Mouse (Mus musculus): ENCODE results near the gene Pih1d2. TPM values are rescaled to one million over a fixed set of nuclear protein-coding genes. Genes with fewer than 3 reads are reported as not detected.

The Pih1d2 gene
- 2.5 TPM in 1 of 2 replicates, not detected in the other for polyA plus RNA-seq (2011; ENCODE audit: insufficient read depth, insufficient read length, low replicate concordance, missing spikeins)

DNA sequence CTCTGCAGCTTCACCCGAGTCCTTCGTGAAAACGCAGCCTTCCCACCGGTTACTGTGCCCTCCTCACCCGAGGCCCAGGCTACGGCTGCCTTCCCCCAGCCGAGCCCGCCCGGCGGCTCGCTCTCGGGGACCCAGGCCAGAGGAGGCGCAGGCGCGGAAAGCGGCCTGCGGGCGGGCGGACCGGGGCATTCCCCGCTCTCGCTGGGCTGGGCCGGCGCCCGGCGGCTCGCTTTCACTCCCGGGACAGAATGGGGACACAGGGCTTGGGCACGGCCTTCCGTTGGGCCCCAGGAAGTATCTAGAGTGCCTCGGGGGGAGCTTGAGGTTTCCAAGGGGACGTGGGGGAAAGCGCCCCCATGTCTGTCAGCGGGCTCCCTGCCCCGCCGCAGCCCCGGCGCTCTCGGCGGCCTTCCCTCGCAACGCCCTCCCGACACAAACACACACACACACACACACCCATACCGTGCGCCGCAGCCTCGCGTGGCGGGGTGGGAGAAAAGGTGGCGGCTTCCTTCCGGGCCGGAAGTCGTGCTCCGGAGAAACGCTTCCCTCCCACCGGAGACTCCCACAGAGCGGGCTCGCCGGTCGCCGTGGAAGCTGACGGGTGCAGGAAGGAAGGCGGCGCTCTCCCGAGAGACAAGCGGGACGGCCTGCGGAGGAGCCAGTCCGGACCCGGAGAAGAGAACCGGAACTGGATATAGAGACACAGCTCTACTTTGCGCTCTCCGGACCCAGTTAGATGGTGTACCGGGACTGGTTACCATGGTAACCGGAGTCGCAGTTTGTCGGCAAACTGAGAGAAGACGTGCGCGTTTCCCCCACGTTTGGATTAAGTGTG lies at the start of gene Pih1d2, which contains the start of gene Nkapd1:
Gene Pih1d2, plus strand, starts transcription at position 556 of the 838 bp plus-strand sequence.
Gene Nkapd1, minus strand, starts transcription at position 699 of the 838 bp plus-strand sequence.
- Histone ChIP-seq H3K27ac (ENCODE audit: control insufficient read depth, insufficient read depth, low read depth, low read length, poor library complexity) (peak within 1 kb of the TSS; percentile 96), H3K4me1 (ENCODE audit: control insufficient read depth, insufficient read depth, low read length) (no peaks in the 10 kb centered on the region), H3K4me3 (replicated peaks; ENCODE audit: control insufficient read depth, low read depth, low read length) (peak within 1 kb of the TSS; percentile 67)
- WGBS = under 1% methylated on average over 81 of the region's 81 CpGs
- TF ChIP-seq POLR2A (IDR thresholded peaks at IDR 0.05; ENCODE audit: borderline replicate concordance, control insufficient read depth, low read depth, low read length) = no peak; the same call in 1 of the 2 replicates
- TF ChIP-seq CTCF (IDR thresholded peaks at IDR 0.05; ENCODE audit: control insufficient read depth, insufficient read depth, low read length) = no peak

- Histone ChIP-seq H3K4me1 (ENCODE audit: control insufficient read depth, insufficient read depth, low read length) (no peaks in the 10 kb centered on the region), H3K27ac (ENCODE audit: control insufficient read depth, insufficient read depth, low read depth, low read length, poor library complexity) (no peak overlapping the region), H3K4me3 (replicated peaks; ENCODE audit: control insufficient read depth, low read depth, low read length) (no peak overlapping the region)
- no peak for TF ChIP-seq CTCF (IDR thresholded peaks at IDR 0.05; ENCODE audit: control insufficient read depth, insufficient read depth, low read length)
- TF ChIP-seq POLR2A (IDR thresholded peaks at IDR 0.05; ENCODE audit: borderline replicate concordance, control insufficient read depth, low read depth, low read length) = no peak
- 34% methylated on average over 4 of the region's 4 CpGs for WGBS
These were observed 49.7 kb upstream of the Pih1d2 start for GRCm38 (mm10) chr9:50567372-50567771.

- Histone ChIP-seq H3K27ac (ENCODE audit: control insufficient read depth, insufficient read depth, low read depth, low read length, poor library complexity) (no peak overlapping the region), H3K4me3 (replicated peaks; ENCODE audit: control insufficient read depth, low read depth, low read length) (no peak overlapping the region), H3K4me1 (ENCODE audit: control insufficient read depth, insufficient read depth, low read length) (no peaks in the 10 kb centered on the region)
- 85% methylated on average over 2 of the region's 2 CpGs for WGBS
- TF ChIP-seq CTCF (IDR thresholded peaks at IDR 0.05; ENCODE audit: control insufficient read depth, insufficient read depth, low read length) = no peak
- TF ChIP-seq POLR2A (IDR thresholded peaks at IDR 0.05; ENCODE audit: borderline replicate concordance, control insufficient read depth, low read depth, low read length) = no peak
These were observed 49.2 kb upstream of the Pih1d2 start for GRCm38 (mm10) chr9:50567881-50568280.

GRCm38 (mm10) chr9:50569599-50570525 lies 47.3 kb upstream of the Pih1d2 start:
- H3K27ac ChIP-seq (ENCODE audit: control insufficient read depth, insufficient read depth, low read depth, low read length, poor library complexity) = no peak overlapping the region
- TF ChIP-seq POLR2A (IDR thresholded peaks at IDR 0.05; ENCODE audit: borderline replicate concordance, control insufficient read depth, low read depth, low read length) (no peak), CTCF (IDR thresholded peaks at IDR 0.05; ENCODE audit: control insufficient read depth, insufficient read depth, low read length) (no peak)
- H3K4me3 ChIP-seq (replicated peaks; ENCODE audit: control insufficient read depth, low read depth, low read length) = no peak overlapping the region
- WGBS = 77% methylated on average over 10 of the region's 10 CpGs
- H3K4me1 ChIP-seq (ENCODE audit: control insufficient read depth, insufficient read depth, low read length) = no peaks in the 10 kb centered on the region

- Histone ChIP-seq H3K4me3 (replicated peaks; ENCODE audit: control insufficient read depth, low read depth, low read length) (no peak overlapping the region), H3K4me1 (ENCODE audit: control insufficient read depth, insufficient read depth, low read length) (no peaks in the 10 kb centered on the region), H3K27ac (ENCODE audit: control insufficient read depth, insufficient read depth, low read depth, low read length, poor library complexity) (no peak overlapping the region)
- WGBS = 82% methylated on average over 4 of the region's 4 CpGs
- no peak for TF ChIP-seq POLR2A (IDR thresholded peaks at IDR 0.05; ENCODE audit: borderline replicate concordance, control insufficient read depth, low read depth, low read length)
- no peak for TF ChIP-seq CTCF (IDR thresholded peaks at IDR 0.05; ENCODE audit: control insufficient read depth, insufficient read depth, low read length)
These were observed 36.8 kb upstream of the Pih1d2 start for GRCm38 (mm10) chr9:50580370-50580769.

DNA sequence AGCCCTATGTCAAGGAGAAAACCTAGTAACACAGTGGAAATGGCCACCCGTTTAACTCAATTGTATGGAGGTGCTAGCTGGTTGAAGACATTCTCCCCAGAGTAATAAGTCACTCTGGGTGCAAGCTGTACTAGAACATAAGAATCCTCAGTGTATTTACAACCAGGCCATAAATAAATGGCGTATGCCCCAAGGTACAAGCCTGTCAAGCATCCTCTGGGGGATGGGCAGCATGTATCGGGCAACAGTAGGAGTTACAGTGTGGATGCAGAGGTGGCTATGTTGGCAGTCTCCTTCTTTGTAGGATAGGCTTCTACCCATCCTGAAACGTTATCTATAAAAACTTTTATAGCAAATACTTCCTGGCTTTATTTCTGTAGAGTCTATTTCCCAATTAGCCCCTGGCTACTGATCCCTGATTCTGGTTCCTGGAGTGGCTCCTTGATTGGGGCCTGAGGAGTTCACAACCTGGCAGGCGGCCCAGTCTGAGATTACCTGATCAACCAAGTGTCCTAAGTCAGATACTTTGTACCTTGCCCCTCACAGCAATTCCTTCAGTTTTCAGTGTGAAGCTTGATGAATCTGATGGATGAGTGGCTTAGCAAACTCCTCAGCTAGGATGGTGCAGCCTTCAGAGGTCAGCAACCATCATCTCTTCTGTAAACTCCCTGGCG lies 31.8 kb upstream of the Pih1d2 start:
- H3K4me3 ChIP-seq (replicated peaks; ENCODE audit: control insufficient read depth, low read depth, low read length) = no peak overlapping the region
- no peaks in the 10 kb centered on the region; the same call in 1 of the 2 replicates for H3K4me1 ChIP-seq (ENCODE audit: control insufficient read depth, insufficient read depth, low read length)
- no peak for TF ChIP-seq POLR2A (IDR thresholded peaks at IDR 0.05; ENCODE audit: borderline replicate concordance, control insufficient read depth, low read depth, low read length)
- TF ChIP-seq CTCF (IDR thresholded peaks at IDR 0.05; ENCODE audit: control insufficient read depth, insufficient read depth, low read length) = no peak
- no peak overlapping the region for H3K27ac ChIP-seq (ENCODE audit: control insufficient read depth, insufficient read depth, low read depth, low read length, poor library complexity)
- WGBS = 80% methylated on average over 6 of the region's 6 CpGs

DNA sequence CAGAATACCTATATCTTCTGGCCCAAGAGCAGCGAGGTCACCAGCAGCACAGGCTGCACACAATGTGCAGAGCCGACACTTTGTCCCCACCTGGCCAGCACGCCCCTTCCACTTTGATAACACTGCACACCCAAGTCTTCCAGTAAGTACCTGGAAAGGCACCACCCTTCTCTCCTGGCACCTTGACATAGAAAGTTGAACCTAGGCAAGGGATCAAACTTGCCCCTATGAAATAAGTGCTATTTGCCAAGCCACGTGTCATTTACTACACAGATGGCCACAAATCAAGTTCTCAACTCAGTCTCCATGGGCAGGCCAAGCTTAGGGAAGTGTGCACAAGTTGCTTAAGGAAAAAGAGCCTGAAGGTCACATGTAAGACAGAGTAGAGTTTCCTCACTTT lies 30.2 kb upstream of the Pih1d2 start:
- 63% methylated on average over 4 of the region's 4 CpGs for WGBS

More for the DNA sequence above, 30.2 kb upstream of the Pih1d2 start:
- Histone ChIP-seq H3K4me3 (replicated peaks; ENCODE audit: control insufficient read depth, low read depth, low read length) (no peak overlapping the region), H3K4me1 (ENCODE audit: control insufficient read depth, insufficient read depth, low read length) (peaks cover 3% of the 10 kb centered on the region), H3K27ac (ENCODE audit: control insufficient read depth, insufficient read depth, low read depth, low read length, poor library complexity) (no peak overlapping the region)
- TF ChIP-seq POLR2A (IDR thresholded peaks at IDR 0.05; ENCODE audit: borderline replicate concordance, control insufficient read depth, low read depth, low read length) (no peak), CTCF (IDR thresholded peaks at IDR 0.05; ENCODE audit: control insufficient read depth, insufficient read depth, low read length) (no peak)

Measured in bone marrow, adult 2 months (tissue).